Mouse (Mus musculus): Measurements from ENCODE around the gene Fmnl2. TPM values are rescaled to one million over a fixed set of nuclear protein-coding genes. Genes with fewer than 3 reads are reported as not detected.

Gene Fmnl2
- polyA plus RNA-seq, 1 experiment from 2014 or later, result 3.5 TPM

GRCm38 (mm10) chr2:52938351-52939074 is 80.9 kb downstream of the Fmnl2 start:
- DNase-seq (ENCODE audit: low spot score), result no peak
- Histone ChIP-seq H3K4me2 (replicated peaks; ENCODE audit: low read depth, low read length) (no peak overlapping the region), H3K27me3 (replicated peaks; ENCODE audit: insufficient read depth, low read length) (no peaks in the 10 kb centered on the region), H3K9ac (replicated peaks; ENCODE audit: low read depth) (no peak overlapping the region), H3K4me1 (ENCODE audit: insufficient read depth, low read depth, low read length) (peaks cover 5% of the 10 kb centered on the region; the same call in 1 of the 2 replicates), H3K9me3 (ENCODE audit: low read length) (no peaks in the 10 kb centered on the region), H3K4me3 (ENCODE audit: low read depth, low read length) (no peak overlapping the region), H3K36me3 (ENCODE audit: insufficient read depth, low read length) (no peaks in the 10 kb centered on the region), H3K27ac (ENCODE audit: low read length) (no peak overlapping the region)
- no peak for TF ChIP-seq EP300 (IDR thresholded peaks at IDR 0.05)
- no peak for TF ChIP-seq CTCF (IDR thresholded peaks at IDR 0.05)
- ATAC-seq, result peak; percentile 46; the same call in 1 of the 2 replicates
- WGBS, result 21% methylated on average over 6 of the region's 6 CpGs

- H3K9me3 ChIP-seq (ENCODE audit: low read length), result no peaks in the 10 kb centered on the region
- DNase-seq (ENCODE audit: low spot score), result peak; percentile 62
- no peak overlapping the region for H3K27ac ChIP-seq (ENCODE audit: low read length)
- no peak overlapping the region for H3K4me2 ChIP-seq (replicated peaks; ENCODE audit: low read depth, low read length)
- H3K4me1 ChIP-seq (ENCODE audit: insufficient read depth, low read depth, low read length), result no peaks in the 10 kb centered on the region; the same call in 1 of the 2 replicates
- H3K4me3 ChIP-seq (ENCODE audit: low read depth, low read length), result no peak overlapping the region
- H3K9ac ChIP-seq (replicated peaks; ENCODE audit: low read depth), result no peak overlapping the region
- TF ChIP-seq EP300 (IDR thresholded peaks at IDR 0.05), result peak; percentile 68
- no peak for TF ChIP-seq CTCF (IDR thresholded peaks at IDR 0.05)
- H3K36me3 ChIP-seq (ENCODE audit: insufficient read depth, low read length), result no peaks in the 10 kb centered on the region
- 67% methylated on average over 9 of the region's 9 CpGs for WGBS
- ATAC-seq, result peak; percentile 59
- H3K27me3 ChIP-seq (replicated peaks; ENCODE audit: insufficient read depth, low read length), result no peaks in the 10 kb centered on the region
Observed at GRCm38 (mm10) chr2:52943644-52944423, 86.2 kb downstream of the Fmnl2 start.

GRCm38 (mm10) chr2:52944594-52944993 is 86.9 kb downstream of the Fmnl2 start:
- no peaks in the 10 kb centered on the region for H3K9me3 ChIP-seq (ENCODE audit: low read length)
- DNase-seq (ENCODE audit: low spot score) (no peak), ATAC-seq (peak; percentile 48; the same call in 1 of the 2 replicates)
- no peak overlapping the region for H3K4me3 ChIP-seq (ENCODE audit: low read depth, low read length)
- no peak overlapping the region for H3K4me2 ChIP-seq (replicated peaks; ENCODE audit: low read depth, low read length)
- H3K36me3 ChIP-seq (ENCODE audit: insufficient read depth, low read length), result no peaks in the 10 kb centered on the region
- no peak overlapping the region for H3K27ac ChIP-seq (ENCODE audit: low read length)
- WGBS, result 79% methylated on average over 5 of the region's 5 CpGs
- TF ChIP-seq CTCF (IDR thresholded peaks at IDR 0.05) (no peak), EP300 (IDR thresholded peaks at IDR 0.05) (no peak)
- H3K9ac ChIP-seq (replicated peaks; ENCODE audit: low read depth), result no peak overlapping the region
- no peaks in the 10 kb centered on the region for H3K27me3 ChIP-seq (replicated peaks; ENCODE audit: insufficient read depth, low read length)
- H3K4me1 ChIP-seq (ENCODE audit: insufficient read depth, low read depth, low read length), result no peaks in the 10 kb centered on the region

GRCm38 (mm10) chr2:52946074-52946473 is 88.4 kb downstream of the Fmnl2 start:
- DNase-seq (ENCODE audit: low spot score), result no peak
- H3K27me3 ChIP-seq (replicated peaks; ENCODE audit: insufficient read depth, low read length), result no peaks in the 10 kb centered on the region
- H3K9ac ChIP-seq (replicated peaks; ENCODE audit: low read depth), result no peak overlapping the region
- H3K27ac ChIP-seq (ENCODE audit: low read length), result no peak overlapping the region
- H3K4me1 ChIP-seq (ENCODE audit: insufficient read depth, low read depth, low read length), result no peaks in the 10 kb centered on the region
- no peak overlapping the region for H3K4me3 ChIP-seq (ENCODE audit: low read depth, low read length)
- no peak for ATAC-seq
- H3K36me3 ChIP-seq (ENCODE audit: insufficient read depth, low read length), result no peaks in the 10 kb centered on the region
- WGBS, result 89% methylated on average over 2 of the region's 2 CpGs
- no peaks in the 10 kb centered on the region for H3K9me3 ChIP-seq (ENCODE audit: low read length)
- TF ChIP-seq EP300 (IDR thresholded peaks at IDR 0.05), result no peak
- no peak for TF ChIP-seq CTCF (IDR thresholded peaks at IDR 0.05)
- no peak overlapping the region for H3K4me2 ChIP-seq (replicated peaks; ENCODE audit: low read depth, low read length)

GRCm38 (mm10) chr2:52946524-52947186 is 89.0 kb downstream of the Fmnl2 start:
- no peak for ATAC-seq
- no peak overlapping the region for H3K4me3 ChIP-seq (ENCODE audit: low read depth, low read length)

GRCm38 (mm10) chr2:52948406-52948805 is 90.7 kb downstream of the Fmnl2 start:
- Histone ChIP-seq H3K27me3 (replicated peaks; ENCODE audit: insufficient read depth, low read length) (no peaks in the 10 kb centered on the region), H3K9ac (replicated peaks; ENCODE audit: low read depth) (no peak overlapping the region), H3K4me1 (ENCODE audit: insufficient read depth, low read depth, low read length) (no peaks in the 10 kb centered on the region), H3K4me3 (ENCODE audit: low read depth, low read length) (no peak overlapping the region), H3K9me3 (ENCODE audit: low read length) (no peaks in the 10 kb centered on the region), H3K4me2 (replicated peaks; ENCODE audit: low read depth, low read length) (no peak overlapping the region), H3K36me3 (ENCODE audit: insufficient read depth, low read length) (no peaks in the 10 kb centered on the region), H3K27ac (ENCODE audit: low read length) (no peak overlapping the region)
- DNase-seq (ENCODE audit: low spot score), result no peak
- ATAC-seq, result no peak
- WGBS, result 99% methylated on average over 3 of the region's 3 CpGs
- TF ChIP-seq CTCF (IDR thresholded peaks at IDR 0.05) (no peak), EP300 (IDR thresholded peaks at IDR 0.05) (no peak)

More at GRCm38 (mm10) chr2:52946524-52947186, 89.0 kb downstream of the Fmnl2 start:
- H3K9me3 ChIP-seq (ENCODE audit: low read length), result no peaks in the 10 kb centered on the region
- no peak overlapping the region for H3K4me2 ChIP-seq (replicated peaks; ENCODE audit: low read depth, low read length)
- H3K36me3 ChIP-seq (ENCODE audit: insufficient read depth, low read length), result no peaks in the 10 kb centered on the region
- H3K27me3 ChIP-seq (replicated peaks; ENCODE audit: insufficient read depth, low read length), result no peaks in the 10 kb centered on the region
- 77% methylated on average over 11 of the region's 11 CpGs for WGBS
- H3K9ac ChIP-seq (replicated peaks; ENCODE audit: low read depth), result no peak overlapping the region
- H3K4me1 ChIP-seq (ENCODE audit: insufficient read depth, low read depth, low read length), result no peaks in the 10 kb centered on the region
- no peak for DNase-seq (ENCODE audit: low spot score)
- H3K27ac ChIP-seq (ENCODE audit: low read length), result no peak overlapping the region
- TF ChIP-seq EP300 (IDR thresholded peaks at IDR 0.05), result no peak
- TF ChIP-seq CTCF (IDR thresholded peaks at IDR 0.05), result no peak
